Mouse (Mus musculus) ES-Bruce4 (cell line): ENCODE data around the gene Gpr31b. TPM values are rescaled to one million over a fixed set of nuclear protein-coding genes. Genes with fewer than 3 reads are reported as not detected.
"Not testable (repeated sequence)": the region's sequence is repeated elsewhere in the genome, so short reads cannot be mapped to it uniquely, and the experiment has no call there.

ENCODE experiments used
- H3K27ac ChIP-seq: 2 replicates; pipeline ENCODE4 v1.5.1; 2012; ENCODE audit warnings: low read length, inconsistent platforms; ENCODE audit not compliant: insufficient read depth
- H3K27me3 ChIP-seq: 2 replicates; pipeline ENCODE4 v1.6.1; 2012; ENCODE audit warnings: mild to moderate bottlenecking, low read length, inconsistent platforms; ENCODE audit not compliant: control insufficient read depth, poor library complexity, insufficient read depth, severe bottlenecking
- H3K36me3 ChIP-seq: 2 replicates; pipeline ENCODE4 v1.6.1; 2012; ENCODE audit warnings: inconsistent platforms, mild to moderate bottlenecking, low read length, moderate library complexity; ENCODE audit not compliant: control insufficient read depth, poor library complexity, insufficient read depth, severe bottlenecking
- H3K4me1 ChIP-seq: one replicate; pipeline ENCODE4 v1.8.1; 2011; ENCODE audit warnings: low read length; ENCODE audit not compliant: control insufficient read depth, insufficient read depth
- H3K4me3 ChIP-seq: 2 replicates; pipeline ENCODE4 v1.5.1; 2011; ENCODE audit warnings: low read depth, mild to moderate bottlenecking, low read length
- H3K9ac ChIP-seq: 2 replicates; pipeline ENCODE4 v1.6.1; 2012; ENCODE audit warnings: low read depth, mild to moderate bottlenecking, inconsistent platforms; ENCODE audit not compliant: poor library complexity, severe bottlenecking
- H3K9me3 ChIP-seq: replicated peaks from 2 replicates; pipeline ENCODE4 v1.6.1; 2012; ENCODE audit warnings: mild to moderate bottlenecking, low read length, inconsistent platforms; ENCODE audit not compliant: control insufficient read depth, poor library complexity, insufficient read depth, severe bottlenecking
- polyA plus RNA-seq: library from polyadenylated mRNA; stranded (reverse); fragments of >200 nt; gene quantifications from 2 replicates; pipeline ENCODE4 v1.2.4, GENCODE M21; 2011; ENCODE audit warnings: low read depth; ENCODE audit not compliant: missing spikeins, insufficient read depth, insufficient read length

The Gpr31b gene
- not detected in 2 replicates for polyA plus RNA-seq

DNA sequence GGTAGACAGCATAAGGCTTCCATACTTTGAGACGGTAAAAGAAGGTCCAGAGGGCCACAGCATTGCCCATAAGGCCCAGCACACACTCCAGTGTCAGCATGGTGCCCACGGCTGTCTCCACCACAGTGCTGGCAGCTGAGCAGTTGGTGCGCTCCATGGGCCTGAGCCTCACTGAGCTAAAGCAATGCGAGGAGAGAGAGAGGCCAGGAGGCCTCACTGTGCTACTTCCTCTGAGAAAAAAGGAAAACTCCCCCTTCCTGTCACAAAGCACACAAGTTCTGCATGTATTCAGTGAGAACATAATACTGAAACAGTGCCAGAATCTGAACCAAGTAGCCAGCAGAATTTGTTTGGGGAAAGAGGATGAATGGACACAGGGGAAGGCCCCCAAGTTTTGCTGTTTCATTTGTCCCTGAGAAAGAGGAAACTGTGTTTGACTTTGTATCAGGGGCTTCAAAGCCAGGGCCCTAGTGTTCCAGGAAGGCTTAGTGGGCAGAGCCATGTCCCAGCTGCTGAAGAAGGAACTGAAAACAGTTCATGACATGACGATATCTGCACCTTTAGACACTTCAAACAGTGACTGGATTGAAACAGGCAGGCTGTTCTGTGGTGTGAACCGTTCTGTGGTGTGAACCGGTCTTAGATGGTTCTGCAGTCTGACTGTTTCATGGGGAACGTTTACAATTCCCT lies at the start of gene Gpr31b:
Gene Gpr31b, minus strand, starts transcription at position 173 of the 690 bp plus-strand sequence.
- H3K9ac ChIP-seq, result not testable (repeated sequence)

DNA sequence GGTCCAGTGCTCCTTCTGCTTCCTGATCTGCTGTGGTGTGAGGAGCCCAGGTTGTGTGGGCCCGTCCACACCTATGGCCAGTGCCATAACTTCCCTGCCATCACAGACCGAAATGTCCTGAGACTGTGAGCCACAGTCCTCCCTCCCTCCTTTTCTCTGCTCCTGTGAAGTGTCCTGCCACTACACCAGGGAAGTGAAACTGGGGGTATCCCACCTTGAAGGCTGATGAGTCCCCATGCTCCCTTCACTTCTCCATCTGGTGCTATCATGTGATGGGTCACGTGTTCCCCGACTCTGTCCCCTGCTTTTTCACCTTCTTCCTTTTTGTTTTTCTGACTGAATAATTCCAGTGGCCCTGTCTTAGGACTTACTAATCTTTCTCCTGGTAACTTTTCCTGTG lies 40.9 kb upstream of the Gpr31b start:
- not testable (repeated sequence) for H3K9me3 ChIP-seq, H3K4me3 ChIP-seq, H3K4me1 ChIP-seq, H3K27ac ChIP-seq, H3K36me3 ChIP-seq, H3K27me3 ChIP-seq, H3K9ac ChIP-seq

More for the DNA sequence above, at the start of gene Gpr31b:
- not testable (repeated sequence) for H3K4me3 ChIP-seq, H3K4me1 ChIP-seq, H3K27ac ChIP-seq, H3K9me3 ChIP-seq, H3K36me3 ChIP-seq, H3K27me3 ChIP-seq

DNA sequence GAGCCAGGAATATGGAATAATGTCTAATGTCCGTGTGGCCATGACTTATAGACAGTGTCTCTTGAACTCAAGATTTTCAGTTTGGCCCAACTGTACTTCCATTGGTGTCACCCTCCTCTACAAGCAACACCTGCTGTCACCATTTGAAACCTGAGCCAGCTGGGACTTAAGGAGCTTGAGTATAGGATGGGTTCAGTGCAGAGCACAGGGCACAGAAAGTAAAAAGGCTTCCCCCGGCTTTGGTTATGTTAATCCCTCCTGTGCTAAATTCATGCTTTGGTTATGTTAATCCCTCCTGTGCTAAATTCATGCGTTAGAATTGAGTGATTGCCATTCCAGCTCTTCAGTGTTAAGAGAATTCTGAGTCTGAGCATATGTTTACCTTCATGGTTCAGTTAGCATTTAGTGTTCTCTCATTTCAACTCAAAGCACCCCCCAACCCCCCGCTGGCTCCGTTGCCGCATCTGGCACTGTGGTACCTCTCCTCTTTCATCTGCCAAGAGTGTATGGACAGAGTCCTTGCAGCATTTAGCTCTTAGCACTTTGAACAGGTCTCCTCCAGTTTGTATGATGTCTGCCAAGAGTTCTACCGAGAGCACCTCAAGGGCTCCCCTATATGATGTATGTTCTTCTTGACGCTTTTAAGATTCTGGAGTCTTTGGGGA lies 40.1 kb upstream of the Gpr31b start:
- H3K4me1 ChIP-seq, H3K27ac ChIP-seq, H3K9ac ChIP-seq: not testable (repeated sequence)

DNA sequence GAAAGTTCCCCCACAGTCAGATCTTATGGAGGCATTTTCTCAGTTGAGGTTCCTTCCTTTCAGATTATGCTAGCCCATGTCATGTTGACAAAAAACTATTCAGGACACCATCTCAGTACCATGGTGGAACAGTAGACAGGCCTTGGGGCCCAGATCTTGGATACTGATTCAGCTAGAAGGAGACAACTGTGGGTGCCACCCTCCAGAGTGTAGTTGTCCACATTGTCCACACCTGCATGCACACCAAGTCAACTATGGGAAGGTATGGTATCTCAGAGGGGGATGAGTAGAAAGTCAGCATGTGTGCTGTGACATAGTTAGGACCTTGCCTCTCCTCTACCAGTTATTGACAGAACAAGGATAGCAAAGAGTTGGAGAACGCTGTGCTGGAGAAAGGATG lies 39.4 kb upstream of the Gpr31b start:
- not testable (repeated sequence) for H3K4me3 ChIP-seq, H3K36me3 ChIP-seq, H3K9ac ChIP-seq, H3K27me3 ChIP-seq, H3K27ac ChIP-seq, H3K4me1 ChIP-seq, H3K9me3 ChIP-seq

More for the DNA sequence above, 40.1 kb upstream of the Gpr31b start:
- not testable (repeated sequence) for H3K4me3 ChIP-seq, H3K27me3 ChIP-seq, H3K9me3 ChIP-seq, H3K36me3 ChIP-seq

DNA sequence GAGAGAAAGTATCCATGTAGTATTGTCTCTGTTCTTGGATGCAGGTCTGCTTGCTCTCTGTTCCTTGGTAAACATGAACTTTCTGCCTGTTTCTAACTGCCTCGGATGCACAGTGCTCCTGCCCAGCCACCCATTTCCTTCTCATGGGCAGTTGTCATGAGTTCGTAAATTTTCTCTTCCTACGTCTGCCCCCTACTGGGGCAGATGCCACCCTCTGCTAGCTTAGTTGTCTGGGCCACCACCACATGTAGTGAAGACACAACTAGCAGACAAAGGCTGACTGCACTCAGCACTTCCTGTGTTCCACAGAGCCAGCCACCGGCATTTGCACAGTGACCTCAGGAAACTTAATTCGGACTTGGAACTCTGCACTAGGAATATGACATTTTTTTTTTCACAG lies 17.1 kb upstream of the Gpr31b start:
- H3K36me3 ChIP-seq, H3K4me3 ChIP-seq, H3K9ac ChIP-seq, H3K27me3 ChIP-seq, H3K4me1 ChIP-seq, H3K9me3 ChIP-seq, H3K27ac ChIP-seq: not testable (repeated sequence)

DNA sequence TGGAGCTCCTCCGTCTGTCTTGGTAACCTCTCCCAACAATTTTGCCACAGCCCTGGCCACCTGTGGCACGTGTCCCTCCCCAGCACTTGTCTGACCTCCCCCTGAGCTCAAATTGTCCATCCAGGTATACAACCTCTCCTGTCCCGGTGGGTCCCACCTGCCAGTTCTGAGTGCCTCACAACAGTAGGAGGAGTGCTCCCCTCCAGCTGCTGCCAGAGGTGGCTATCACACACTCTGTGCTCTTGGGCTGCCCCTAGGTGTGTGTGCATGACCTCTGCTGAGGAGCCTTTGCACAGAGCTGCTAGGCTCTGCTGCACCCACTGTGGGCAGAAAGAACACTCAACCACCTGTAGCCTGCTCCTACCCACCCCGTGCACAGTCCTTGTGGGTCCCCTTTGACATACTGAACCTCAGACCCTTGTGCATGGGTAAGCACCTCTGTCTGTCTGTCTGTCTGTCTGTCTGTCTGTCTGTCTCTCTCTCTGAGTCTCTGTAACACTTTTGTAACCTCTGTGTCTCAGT lies 15.8 kb upstream of the Gpr31b start:
- not testable (repeated sequence) for H3K4me1 ChIP-seq, H3K27me3 ChIP-seq, H3K4me3 ChIP-seq, H3K9me3 ChIP-seq, H3K36me3 ChIP-seq, H3K9ac ChIP-seq, H3K27ac ChIP-seq

DNA sequence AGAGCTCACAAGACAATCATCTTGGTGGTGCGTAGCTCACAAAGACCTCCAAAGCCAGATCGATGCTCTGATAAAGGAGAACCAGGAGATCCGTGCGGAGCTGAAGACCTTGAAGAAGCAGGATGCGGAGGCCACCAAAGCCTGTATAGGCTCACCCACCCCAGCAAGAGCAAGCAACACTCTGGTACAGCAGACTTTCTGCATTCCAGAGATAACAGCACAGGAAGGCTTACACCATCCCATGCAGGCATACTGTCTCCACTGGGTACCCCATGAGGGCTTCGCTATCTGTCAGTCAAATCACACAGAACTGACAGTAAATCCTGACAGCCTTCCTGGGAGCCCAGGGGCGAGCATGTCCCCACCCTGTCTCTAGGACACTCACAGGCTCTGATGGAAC lies 10.8 kb upstream of the Gpr31b start:
- H3K27ac ChIP-seq, H3K9me3 ChIP-seq, H3K27me3 ChIP-seq, H3K9ac ChIP-seq, H3K4me1 ChIP-seq, H3K4me3 ChIP-seq, H3K36me3 ChIP-seq: not testable (repeated sequence)

DNA sequence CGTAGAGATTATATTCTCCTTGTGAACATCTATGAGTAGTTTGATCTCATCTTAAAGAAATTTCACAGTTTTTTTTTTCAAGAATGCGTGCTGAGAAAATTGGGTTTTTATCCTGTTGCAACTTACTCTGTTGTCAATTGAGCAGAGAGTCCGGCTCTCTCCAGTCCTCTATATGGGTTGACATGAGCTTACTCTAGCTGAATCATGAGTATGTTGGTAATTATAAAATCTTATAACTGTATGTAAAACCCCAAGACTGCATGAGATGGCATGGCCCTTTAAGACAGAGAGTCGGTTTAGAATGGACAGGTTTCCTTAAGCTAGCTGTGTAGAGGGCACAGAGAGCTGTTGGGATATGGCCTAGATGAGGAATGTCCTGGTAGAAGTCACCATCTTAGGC lies 8.7 kb upstream of the Gpr31b start, which contains the start of gene Tcp10b:
Gene Tcp10b, plus strand, starts transcription at position 301 of the 400 bp plus-strand sequence.
- H3K4me1 ChIP-seq, H3K36me3 ChIP-seq, H3K27me3 ChIP-seq, H3K9ac ChIP-seq, H3K4me3 ChIP-seq, H3K9me3 ChIP-seq, H3K27ac ChIP-seq: not testable (repeated sequence)
